Mouse (Mus musculus): Measurements from ENCODE around the gene Rab11fip4. TPM values are rescaled to one million over a fixed set of nuclear protein-coding genes. Genes with fewer than 3 reads are reported as not detected.

The Rab11fip4 gene
- 0.40 TPM for polyA plus RNA-seq (2021)

DNA sequence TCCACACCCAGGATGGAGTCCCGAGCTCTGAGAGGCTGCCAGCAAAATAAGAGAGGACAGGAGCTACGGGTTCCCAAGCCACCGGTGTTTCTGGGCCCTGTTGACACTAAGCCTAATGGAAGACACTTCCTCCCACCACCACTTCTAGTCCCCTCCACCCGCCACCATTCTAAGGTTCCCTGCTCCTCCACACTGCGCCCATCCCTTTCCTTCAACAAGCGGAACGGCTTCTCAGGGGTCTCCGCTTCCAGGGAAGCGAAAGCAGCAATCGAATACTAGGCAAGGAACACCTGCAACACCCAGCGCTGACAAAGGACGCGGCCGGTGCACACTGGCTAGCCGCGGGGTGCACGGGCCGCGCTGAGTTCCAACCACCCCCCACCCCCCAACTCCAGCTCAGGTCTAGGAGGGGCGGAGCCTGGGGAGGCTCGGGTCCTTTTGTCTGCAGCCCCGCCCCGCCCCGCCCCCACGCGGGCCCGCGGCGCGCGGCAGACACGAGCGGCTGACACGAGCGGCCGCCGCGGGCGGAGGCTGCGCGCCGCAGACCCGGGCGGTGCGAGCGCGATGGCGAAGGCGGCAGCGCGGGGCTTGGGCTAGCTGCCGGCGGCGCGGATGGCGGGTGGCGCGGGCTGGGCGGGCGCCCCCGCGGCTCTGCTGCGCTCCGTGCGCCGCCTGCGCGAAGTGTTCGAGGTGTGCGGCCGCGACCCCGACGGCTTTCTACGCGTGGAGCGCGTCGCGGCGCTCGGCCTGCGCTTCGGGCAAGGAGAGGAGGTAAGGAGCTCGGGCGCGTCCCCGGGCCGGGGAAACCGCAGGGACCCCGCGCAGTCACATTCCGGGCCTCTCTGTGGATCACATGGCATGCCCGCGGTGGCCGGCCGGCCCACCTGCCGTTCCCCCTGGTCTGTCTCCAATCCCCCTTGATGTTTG lies at the start of gene Rab11fip4:
Rab11fip4 (plus strand) TSS at position 549 of the 927 bp plus-strand sequence.
- in situ Hi-C loops (cut with MboI; ENCODE audit: low pct_unique_long_range_greater_than_20kb), result no loop called here
- DNase-seq (ENCODE audit: low read depth, low spot score), result no peak
- POLR2A ChIA-PET, result interaction anchor here (0.7 kb wide), 1 partner anchor 60 kb away, joined by 3 read pairs; no protein-coding TSS in a partner anchor
- peaks cover 30% of the 10 kb centered on the region for H3K27me3 ChIP-seq
- CTCF ChIA-PET, result interaction anchor here (1.0 kb wide), 1 partner anchor 34 kb away, joined by 3 read pairs; no protein-coding TSS in a partner anchor
- no peak for ATAC-seq
- no peak for TF ChIP-seq CTCF (IDR thresholded peaks at IDR 0.05)

- H3K27me3 ChIP-seq, result no peaks in the 10 kb centered on the region
- no peak for ATAC-seq
- ChIA-PET POLR2A (no interaction called here), CTCF (interaction anchor here (1.1 to 1.2 kb wide), 2 partner anchors 19 to 69 kb away, joined by 3 read pairs; no protein-coding TSS in a partner anchor)
- in situ Hi-C loops (cut with MboI; ENCODE audit: low pct_unique_long_range_greater_than_20kb), result no loop called here
- no peak for DNase-seq (ENCODE audit: low read depth, low spot score)
- TF ChIP-seq CTCF (IDR thresholded peaks at IDR 0.05), result no peak
Observed at GRCm38 (mm10) chr11:79552622-79553021, 38.4 kb upstream of the Rab11fip4 start.

DNA sequence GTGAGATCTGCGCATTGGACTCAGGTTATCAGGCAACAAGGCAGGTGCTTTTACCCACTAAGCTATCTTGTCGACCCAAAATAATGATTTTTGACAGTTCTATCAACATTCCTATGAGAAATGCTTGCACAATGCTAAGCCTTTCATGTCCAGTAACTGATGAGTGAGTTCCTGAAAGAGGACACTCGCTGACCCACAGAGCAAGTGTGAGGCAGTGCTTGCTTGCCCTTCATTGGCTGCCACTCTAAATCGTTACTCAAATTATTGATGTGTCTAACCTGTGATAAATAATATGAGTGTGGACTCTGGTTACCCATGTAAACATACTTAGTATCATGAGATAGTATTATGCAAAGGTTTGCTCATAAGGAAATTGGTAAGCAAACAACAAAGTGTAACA lies 30.5 kb upstream of the Rab11fip4 start:
- no peaks in the 10 kb centered on the region for H3K27me3 ChIP-seq
- ATAC-seq (no peak), DNase-seq (ENCODE audit: low read depth, low spot score) (no peak)
- in situ Hi-C loops (cut with MboI; ENCODE audit: low pct_unique_long_range_greater_than_20kb), result loop anchor here (10.0 kb wide), 1 partner anchor 86 kb away; no protein-coding TSS in a partner anchor
- TF ChIP-seq CTCF (IDR thresholded peaks at IDR 0.05), result no peak
- POLR2A ChIA-PET, result no interaction called here
- CTCF ChIA-PET, result no interaction called here

DNA sequence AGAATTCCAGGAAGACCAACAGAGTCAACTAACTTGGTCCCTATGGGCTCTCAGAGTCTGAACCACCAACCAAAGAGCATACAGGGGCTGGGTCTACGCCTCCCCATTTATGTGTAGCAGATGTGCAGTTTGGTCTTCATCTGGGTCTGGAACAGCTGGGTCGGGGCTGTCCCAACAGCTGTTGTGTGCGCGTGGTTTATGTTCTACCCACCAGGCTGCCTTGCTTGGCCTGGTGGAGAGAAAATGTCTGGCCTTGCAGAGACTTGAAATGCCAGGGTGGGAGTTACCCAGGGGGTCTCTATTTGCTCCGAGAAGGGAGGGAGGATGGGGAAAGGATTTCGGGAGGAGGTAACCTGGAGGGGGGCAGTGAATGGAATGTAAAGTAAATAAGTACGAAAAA lies 27.5 kb upstream of the Rab11fip4 start:
- ChIA-PET CTCF (no interaction called here), POLR2A (no interaction called here)
- in situ Hi-C loops (cut with MboI; ENCODE audit: low pct_unique_long_range_greater_than_20kb), result loop anchor here (10.0 kb wide), 1 partner anchor 89 kb away; no protein-coding TSS in a partner anchor
- TF ChIP-seq CTCF (IDR thresholded peaks at IDR 0.05), result no peak
- no peaks in the 10 kb centered on the region for H3K27me3 ChIP-seq
- ATAC-seq, result no peak
- no peak for DNase-seq (ENCODE audit: low read depth, low spot score)

DNA sequence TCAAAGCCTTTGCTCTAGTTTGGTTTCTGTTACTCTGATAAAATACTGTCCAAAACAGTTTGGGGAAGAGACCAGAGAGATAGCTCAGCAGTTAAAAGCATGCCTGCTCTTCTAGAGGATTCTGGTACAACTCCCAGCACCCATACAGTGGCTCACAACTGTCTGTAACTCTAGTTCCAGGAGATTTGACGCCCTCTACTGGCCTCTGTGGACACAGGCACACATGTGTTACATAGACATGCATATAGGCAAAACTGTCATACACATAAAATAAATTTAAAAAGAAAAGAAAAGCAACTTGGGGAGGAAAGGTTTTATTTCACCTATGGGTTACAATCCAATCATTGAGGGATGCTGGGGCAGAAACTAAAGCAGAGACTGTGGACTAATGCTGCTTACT lies 24.1 kb upstream of the Rab11fip4 start:
- no peaks in the 10 kb centered on the region for H3K27me3 ChIP-seq
- ChIA-PET POLR2A (no interaction called here), CTCF (interaction anchor here (0.9 kb wide), 1 partner anchor 119 kb away, joined by 3 read pairs; no protein-coding TSS in a partner anchor)
- peak; percentile 34 for TF ChIP-seq CTCF (IDR thresholded peaks at IDR 0.05)
- DNase-seq (ENCODE audit: low read depth, low spot score) (no peak), ATAC-seq (no peak)
- in situ Hi-C loops (cut with MboI; ENCODE audit: low pct_unique_long_range_greater_than_20kb), result loop anchor here (10.0 kb wide), 1 partner anchor 92 kb away; no protein-coding TSS in a partner anchor

GRCm38 (mm10) chr11:79568197-79568911 lies 22.7 kb upstream of the Rab11fip4 start:
- POLR2A ChIA-PET, result no interaction called here
- TF ChIP-seq CTCF (IDR thresholded peaks at IDR 0.05), result no peak
- no peak for DNase-seq (ENCODE audit: low read depth, low spot score)
- in situ Hi-C loops (cut with MboI; ENCODE audit: low pct_unique_long_range_greater_than_20kb), result loop anchor here (10.0 kb wide), 1 partner anchor 94 kb away; no protein-coding TSS in a partner anchor
- CTCF ChIA-PET, result no interaction called here
- no peaks in the 10 kb centered on the region for H3K27me3 ChIP-seq
- no peak for ATAC-seq

- DNase-seq (ENCODE audit: low read depth, low spot score), result no peak
- in situ Hi-C loops (cut with MboI; ENCODE audit: low pct_unique_long_range_greater_than_20kb), result no loop called here
- CTCF ChIA-PET, result no interaction called here
- TF ChIP-seq CTCF (IDR thresholded peaks at IDR 0.05), result no peak
- ATAC-seq, result no peak
- no peaks in the 10 kb centered on the region for H3K27me3 ChIP-seq
- POLR2A ChIA-PET, result no interaction called here
Observed at GRCm38 (mm10) chr11:79570319-79570718, 20.7 kb upstream of the Rab11fip4 start.

GRCm38 (mm10) chr11:79573836-79574235 lies 17.2 kb upstream of the Rab11fip4 start:
- in situ Hi-C loops (cut with MboI; ENCODE audit: low pct_unique_long_range_greater_than_20kb), result no loop called here
- CTCF ChIA-PET, result interaction anchor here (1.0 to 1.9 kb wide), 3 partner anchors 10 to 139 kb away, joined by 3 to 5 read pairs (median 3); no protein-coding TSS in a partner anchor
- ATAC-seq (no peak), DNase-seq (ENCODE audit: low read depth, low spot score) (no peak)
- H3K27me3 ChIP-seq, result no peaks in the 10 kb centered on the region
- POLR2A ChIA-PET, result no interaction called here
- no peak for TF ChIP-seq CTCF (IDR thresholded peaks at IDR 0.05)

DNA sequence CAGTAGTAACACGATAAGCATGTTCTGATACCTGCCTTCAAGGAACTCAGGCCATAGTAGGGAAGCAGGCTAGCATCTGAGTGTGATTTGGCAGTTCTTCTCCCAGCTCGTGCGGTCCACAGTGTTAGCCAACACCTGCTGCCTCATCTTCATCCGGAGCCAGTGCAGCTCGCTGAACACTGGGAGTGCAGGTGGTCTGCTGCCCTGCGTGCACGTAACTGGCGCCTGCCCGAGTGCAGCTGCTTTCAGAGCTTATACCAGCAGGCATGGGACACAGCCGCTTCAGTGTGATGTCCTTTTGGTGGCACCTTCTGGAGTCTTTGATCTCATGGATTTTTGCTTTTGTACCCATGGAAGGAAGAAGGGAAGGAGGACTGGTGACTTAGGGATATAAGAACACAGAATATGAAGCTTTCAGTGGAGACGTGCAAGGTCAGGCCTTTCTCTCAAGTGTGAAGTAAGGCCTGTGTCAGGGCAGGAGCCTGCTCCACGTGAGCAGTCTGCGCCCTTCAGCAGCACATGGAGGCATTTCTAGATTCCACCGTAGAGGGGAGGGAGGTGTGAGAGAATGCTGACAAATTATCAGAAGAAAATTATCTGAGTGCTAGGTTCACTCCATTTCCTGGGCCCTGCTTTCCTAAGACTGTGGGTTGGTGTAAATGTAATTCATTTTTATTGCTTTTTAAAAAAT lies 15.5 kb upstream of the Rab11fip4 start:
- in situ Hi-C loops (cut with MboI; ENCODE audit: low pct_unique_long_range_greater_than_20kb), result no loop called here
- DNase-seq (ENCODE audit: low read depth, low spot score) (no peak), ATAC-seq (no peak)
- POLR2A ChIA-PET, result interaction anchor here (0.6 to 0.8 kb wide), 2 partner anchors 65 to 103 kb away, joined by 3 to 4 read pairs; no protein-coding TSS in a partner anchor
- H3K27me3 ChIP-seq, result no peaks in the 10 kb centered on the region
- CTCF ChIA-PET, result interaction anchor here (1.9 kb wide), 1 partner anchor 9 kb away, joined by 5 read pairs; no protein-coding TSS in a partner anchor
- no peak for TF ChIP-seq CTCF (IDR thresholded peaks at IDR 0.05)

DNA sequence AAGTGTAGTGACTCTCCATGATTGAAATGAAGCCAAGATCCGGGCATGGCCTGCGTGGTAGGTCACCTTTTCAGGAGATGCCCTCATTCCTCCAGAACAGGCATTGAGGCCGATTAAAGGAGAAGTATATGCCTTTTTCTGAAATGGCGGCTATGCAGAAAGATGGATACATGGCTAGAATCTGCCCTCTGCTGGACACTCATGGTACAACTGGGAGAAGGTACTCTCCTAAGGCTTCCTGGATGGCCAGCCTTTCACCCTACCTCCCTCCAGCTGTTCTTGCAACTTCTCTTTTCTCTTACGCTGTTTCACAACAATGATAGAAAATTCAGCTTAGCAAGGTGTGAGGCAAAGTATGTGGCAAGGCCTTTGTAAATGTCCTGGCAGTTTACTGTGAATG lies 13.3 kb upstream of the Rab11fip4 start:
- in situ Hi-C loops (cut with MboI; ENCODE audit: low pct_unique_long_range_greater_than_20kb), result no loop called here
- no peaks in the 10 kb centered on the region for H3K27me3 ChIP-seq
- CTCF ChIA-PET, result interaction anchor here (0.9 to 1.5 kb wide), 2 partner anchors 10 to 17 kb away, joined by 3 read pairs; no protein-coding TSS in a partner anchor
- POLR2A ChIA-PET, result no interaction called here
- TF ChIP-seq CTCF (IDR thresholded peaks at IDR 0.05), result peak; percentile 92
- ATAC-seq (no peak), DNase-seq (ENCODE audit: low read depth, low spot score) (peak; percentile 25)
